Mouse (Mus musculus): ENCODE data around the gene Phlpp1. TPM values are rescaled to one million over a fixed set of nuclear protein-coding genes. Genes with fewer than 3 reads are reported as not detected.

Gene Phlpp1
- polyA plus RNA-seq (2014; fragmentation: Illumina TruSeq; extraction: RNeasy Lipid Tissue Mini Kit (QIAGEN cat#74804); ENCODE audit: low read depth, low replicate concordance) = 11.6 TPM

DNA sequence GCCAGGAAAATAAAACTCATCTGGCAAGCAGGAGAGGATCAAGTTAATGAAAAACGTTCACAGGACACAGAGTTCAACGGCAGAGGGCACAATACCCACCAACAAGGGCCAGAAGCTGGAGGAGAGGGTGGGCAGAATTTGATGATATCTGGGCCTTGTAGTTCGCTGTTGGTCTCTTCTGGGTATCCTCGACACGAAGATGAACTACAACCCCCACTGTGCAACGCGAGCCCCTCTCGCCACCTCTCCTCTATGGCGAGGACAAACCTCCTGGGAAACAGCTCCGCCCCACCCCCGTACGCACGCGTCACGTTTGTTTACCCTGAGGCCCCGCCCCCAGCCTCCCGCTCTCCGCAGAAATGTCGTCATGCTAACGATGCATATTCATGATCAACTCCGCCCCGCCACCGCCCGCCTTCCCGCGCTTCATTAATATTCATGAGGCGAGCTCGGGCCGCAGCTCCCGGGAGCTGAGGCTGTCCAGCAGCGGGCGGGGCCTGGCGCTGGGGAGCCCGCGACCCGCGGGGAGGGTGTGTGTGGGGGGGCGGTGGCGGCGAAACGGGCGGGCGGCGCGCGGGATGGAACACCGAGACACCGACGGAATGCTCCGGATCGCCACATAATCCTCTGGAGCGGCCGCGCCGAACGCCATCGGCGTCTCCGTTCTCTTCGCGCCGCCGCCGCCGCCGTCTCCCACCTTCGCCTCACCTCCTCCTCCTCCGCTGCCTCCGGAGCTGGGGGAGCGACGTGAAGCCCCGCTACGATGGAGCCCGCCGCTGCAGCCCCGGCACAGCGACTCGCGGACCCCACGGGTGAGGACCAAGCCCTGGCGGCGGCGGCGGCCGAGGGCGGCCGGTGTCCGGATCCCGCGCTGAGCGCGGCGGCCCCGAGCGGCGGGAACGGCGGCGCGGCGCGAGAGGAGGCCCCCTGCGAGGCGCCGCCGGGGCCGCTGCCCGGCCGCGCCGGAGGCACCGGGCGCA is at the start of gene Phlpp1:
Gene Phlpp1 (plus strand): TSS at position 512 of the 980 bp plus-strand sequence.

Other genes starting within 250 kb of the Phlpp1 start
- gene Zcchc2, start 181.3 kb upstream of the Phlpp1 start, polyA plus RNA-seq (2014; fragmentation: Illumina TruSeq; extraction: RNeasy Lipid Tissue Mini Kit (QIAGEN cat#74804); ENCODE audit: low read depth, low replicate concordance) = 9.4 TPM